Comparison of ENCODE assay signal across 8 mouse cellular contexts in genomic region chr16:25407204-25407886, GRCm38 (mm10).
DNase-seq lines count a peak whose midpoint lies in the region; ATAC-seq and TF ChIP-seq lines count a peak whose summit lies in the region.

No protein-coding gene starts in this region.

- H3K9me3 ChIP-seq in embryonic facial prominence, embryonic 12.5 days: no peaks in the 10 kb centered on the region
- no peaks in the 10 kb centered on the region for H3K9me3 ChIP-seq in kidney, embryonic 16.5 days (ENCODE audit: low read length)
- no peaks in the 10 kb centered on the region for H3K9me3 ChIP-seq in midbrain, embryonic 16.5 days (replicated peaks; ENCODE audit: control insufficient read depth, low read length, poor library complexity, severe bottlenecking)

- no peak for TF ChIP-seq CTCF in thymus, adult 2 months (IDR thresholded peaks at IDR 0.05; ENCODE audit: borderline replicate concordance, control insufficient read depth, extremely low read depth, insufficient read depth, low read length, poor library complexity)

- 27% methylated on average over 8 of the region's 8 CpGs for WGBS in embryonic facial prominence, embryonic 12.5 days
- 23% methylated on average over 8 of the region's 8 CpGs for WGBS in kidney, embryonic 16.5 days
- 22% methylated on average over 8 of the region's 8 CpGs for whole genome bisulfite sequencing in midbrain, embryonic 16.5 days
- 64% methylated on average over 8 of the region's 8 CpGs for WGBS in thymus, adult 2 months

- no peaks in the 10 kb centered on the region for H3K36me3 ChIP-seq in embryonic facial prominence, embryonic 12.5 days
- H3K36me3 ChIP-seq in kidney, embryonic 16.5 days (ENCODE audit: insufficient read depth, low read length): no peaks in the 10 kb centered on the region
- no peaks in the 10 kb centered on the region for H3K36me3 ChIP-seq in midbrain, embryonic 16.5 days (ENCODE audit: control insufficient read depth, insufficient read depth, low read length)
- H3K36me3 ChIP-seq in thymus, adult 2 months (ENCODE audit: control insufficient read depth, insufficient read depth, low read length): no peaks in the 10 kb centered on the region

- H3K4me1 ChIP-seq in embryonic facial prominence, embryonic 12.5 days: peaks cover 12% of the 10 kb centered on the region
- peaks cover 10% of the 10 kb centered on the region for H3K4me1 ChIP-seq in kidney, embryonic 16.5 days (ENCODE audit: insufficient read depth, low read length)
- no peaks in the 10 kb centered on the region for H3K4me1 ChIP-seq in midbrain, embryonic 16.5 days (ENCODE audit: control insufficient read depth, insufficient read depth, low read length)
- no peaks in the 10 kb centered on the region for H3K4me1 ChIP-seq in thymus, adult 2 months (replicated peaks; ENCODE audit: control insufficient read depth, insufficient read depth, low read length)

- intact Hi-C loops in heart, postnatal 10 days (cut with DNase I): no loop called here
- intact Hi-C loops in heart, postnatal 25 days (cut with DNase I): no loop called here

- peak overlapping the region; percentile 59 for H3K27ac ChIP-seq in embryonic facial prominence, embryonic 12.5 days
- H3K27ac ChIP-seq in kidney, embryonic 16.5 days (ENCODE audit: low read length): peak overlapping the region; percentile 3; the same call in 1 of the 2 replicates
- no peak overlapping the region for H3K27ac ChIP-seq in midbrain, embryonic 16.5 days (ENCODE audit: low read length)
- H3K27ac ChIP-seq in thymus, adult 2 months (ENCODE audit: control insufficient read depth, insufficient read depth, low read length): no peak overlapping the region

- no peak for TF ChIP-seq POLR2A in thymus, adult 2 months (IDR thresholded peaks at IDR 0.05; ENCODE audit: control insufficient read depth, extremely low read depth, insufficient read depth, low read length, poor library complexity)

- DNase-seq in heart, postnatal 10 days: peak; percentile 16 to 26
- DNase-seq in heart, postnatal 25 days (ENCODE audit: low spot score): no peak
- DNase-seq in right cerebral cortex, postnatal 36 days (ENCODE audit: low spot score in 2 of 2): no peak
- no peak for DNase-seq in cerebellum, postnatal 36 days
- DNase-seq in thymus, adult 2 months: no peak

- no peaks in the 10 kb centered on the region for H3K27me3 ChIP-seq in embryonic facial prominence, embryonic 12.5 days
- H3K27me3 ChIP-seq in kidney, embryonic 16.5 days (ENCODE audit: insufficient read depth, low read length): no peaks in the 10 kb centered on the region
- H3K27me3 ChIP-seq in midbrain, embryonic 16.5 days (ENCODE audit: control insufficient read depth, insufficient read depth, low read depth, low read length): no peaks in the 10 kb centered on the region
- H3K27me3 ChIP-seq in thymus, adult 2 months (ENCODE audit: control insufficient read depth, insufficient read depth, low read length): no peaks in the 10 kb centered on the region

- no peak overlapping the region for H3K9ac ChIP-seq in embryonic facial prominence, embryonic 12.5 days
- H3K9ac ChIP-seq in kidney, embryonic 16.5 days (replicated peaks; ENCODE audit: low read length): no peak overlapping the region
- no peak overlapping the region for H3K9ac ChIP-seq in midbrain, embryonic 16.5 days (ENCODE audit: low read depth, low read length)

- ATAC-seq in embryonic facial prominence, embryonic 12.5 days (ENCODE audit: insufficient number of reproducible peaks, insufficient read depth, low FRiP score, low TSS enrichment): peak; percentile 79
- ATAC-seq in kidney, embryonic 16.5 days (ENCODE audit: low FRiP score, low TSS enrichment): peak; percentile 57; the same call in 1 of the 2 replicates
- peak; percentile 85 for ATAC-seq in midbrain, embryonic 16.5 days

- no peak overlapping the region for H3K4me2 ChIP-seq in embryonic facial prominence, embryonic 12.5 days (replicated peaks)
- no peak overlapping the region for H3K4me2 ChIP-seq in kidney, embryonic 16.5 days (replicated peaks; ENCODE audit: low read depth, low read length)
- H3K4me2 ChIP-seq in midbrain, embryonic 16.5 days (ENCODE audit: low read length): no peak overlapping the region

- H3K4me3 ChIP-seq in embryonic facial prominence, embryonic 12.5 days: no peak overlapping the region
- H3K4me3 ChIP-seq in kidney, embryonic 16.5 days (ENCODE audit: low read length): no peak overlapping the region
- no peak overlapping the region for H3K4me3 ChIP-seq in midbrain, embryonic 16.5 days (ENCODE audit: low read depth, low read length)
- H3K4me3 ChIP-seq in thymus, adult 2 months (ENCODE audit: control insufficient read depth, insufficient read depth, low read length): no peak overlapping the region

Comparison
In these comparisons a context has a peak if more than half of its experiments do, and no peak if none do; other contexts are left out.
1. DNase-seq: peak in heart, postnatal 10 days (2 of 2); none in heart, postnatal 25 days (single experiment), right cerebral cortex, postnatal 36 days (0 of 2), cerebellum, postnatal 36 days (0 of 2) and thymus, adult 2 months (single experiment).
2. H3K27ac ChIP-seq: peak in embryonic facial prominence, embryonic 12.5 days (single experiment) and kidney, embryonic 16.5 days (single experiment); none in midbrain, embryonic 16.5 days (single experiment) and thymus, adult 2 months (single experiment).
3. Peak in every context shown above with its lines, with median percentiles within 50 percentile points of each other: ATAC-seq.